Mouse (Mus musculus): ENCODE measurements around the gene Dagla. TPM values are rescaled to one million over a fixed set of nuclear protein-coding genes. Genes with fewer than 3 reads are reported as not detected.

Gene Dagla
- polyA plus RNA-seq, 1 experiment from 2014 or later: 3.2 TPM

DNA sequence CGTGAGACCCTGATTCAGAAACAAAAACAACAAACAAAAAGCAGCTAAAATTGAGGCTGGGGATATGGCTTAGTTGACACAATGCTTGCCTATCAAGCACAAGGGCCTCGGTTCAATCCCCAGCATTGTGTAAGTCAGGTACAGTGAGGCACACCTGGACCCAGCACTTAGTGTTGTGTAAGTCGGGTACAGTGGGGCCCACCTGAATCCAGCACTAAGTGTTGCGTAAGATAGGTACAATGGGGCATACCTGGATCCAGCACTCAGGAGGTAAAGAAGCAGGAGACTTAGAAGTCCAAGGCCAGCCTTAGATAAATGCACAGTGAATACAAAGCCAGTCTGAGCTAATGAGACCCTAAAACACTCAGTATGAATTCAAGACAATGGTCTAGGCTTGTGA, 34.0 kb upstream of the Dagla start:
- no peak overlapping the region for H3K27ac ChIP-seq (ENCODE audit: low read length)
- WGBS: 78% methylated on average over 4 of the region's 4 CpGs
- ATAC-seq (ENCODE audit: low FRiP score, low TSS enrichment): no peak

GRCm38 (mm10) chr19:10334467-10334866, 29.8 kb upstream of the Dagla start:
- Histone ChIP-seq H3K27ac (ENCODE audit: low read length) (no peak overlapping the region), H3K9ac (replicated peaks; ENCODE audit: low read length) (no peak overlapping the region), H3K27me3 (ENCODE audit: insufficient read depth, low read length) (peaks cover 5% of the 10 kb centered on the region; the same call in 1 of the 2 replicates), H3K4me1 (ENCODE audit: insufficient read depth, low read length) (no peaks in the 10 kb centered on the region), H3K9me3 (ENCODE audit: low read length) (no peaks in the 10 kb centered on the region), H3K4me2 (replicated peaks; ENCODE audit: low read depth, low read length) (no peak overlapping the region), H3K4me3 (ENCODE audit: low read length) (no peak overlapping the region), H3K36me3 (ENCODE audit: insufficient read depth, low read length) (no peaks in the 10 kb centered on the region)
- ATAC-seq (ENCODE audit: low FRiP score, low TSS enrichment): no peak
- WGBS: 78% methylated on average over 4 of the region's 4 CpGs

More for the DNA sequence above, 34.0 kb upstream of the Dagla start:
- Histone ChIP-seq H3K4me3 (ENCODE audit: low read length) (no peak overlapping the region), H3K4me1 (ENCODE audit: insufficient read depth, low read length) (no peaks in the 10 kb centered on the region), H3K4me2 (replicated peaks; ENCODE audit: low read depth, low read length) (no peak overlapping the region), H3K36me3 (ENCODE audit: insufficient read depth, low read length) (no peaks in the 10 kb centered on the region), H3K27me3 (ENCODE audit: insufficient read depth, low read length) (peaks cover 13% of the 10 kb centered on the region), H3K9ac (replicated peaks; ENCODE audit: low read length) (no peak overlapping the region), H3K9me3 (ENCODE audit: low read length) (no peaks in the 10 kb centered on the region)

- no peaks in the 10 kb centered on the region for H3K9me3 ChIP-seq (ENCODE audit: low read length)
- peaks cover 2% of the 10 kb centered on the region; the same call in 1 of the 2 replicates for H3K27me3 ChIP-seq (ENCODE audit: insufficient read depth, low read length)
- no peak overlapping the region for H3K27ac ChIP-seq (ENCODE audit: low read length)
- no peak overlapping the region for H3K4me2 ChIP-seq (replicated peaks; ENCODE audit: low read depth, low read length)
- no peaks in the 10 kb centered on the region for H3K4me1 ChIP-seq (ENCODE audit: insufficient read depth, low read length)
- peak; percentile 91 for ATAC-seq (ENCODE audit: low FRiP score, low TSS enrichment)
- no peak overlapping the region for H3K9ac ChIP-seq (replicated peaks; ENCODE audit: low read length)
- WGBS: 33% methylated on average over 9 of the region's 9 CpGs
- H3K4me3 ChIP-seq (ENCODE audit: low read length): no peak overlapping the region
- H3K36me3 ChIP-seq (ENCODE audit: insufficient read depth, low read length): no peaks in the 10 kb centered on the region
These were observed 29.0 kb upstream of the Dagla start for GRCm38 (mm10) chr19:10333545-10334252.

- Histone ChIP-seq H3K36me3 (ENCODE audit: insufficient read depth, low read length) (no peaks in the 10 kb centered on the region), H3K4me3 (ENCODE audit: low read length) (no peak overlapping the region), H3K27ac (ENCODE audit: low read length) (no peak overlapping the region), H3K27me3 (ENCODE audit: insufficient read depth, low read length) (no peaks in the 10 kb centered on the region), H3K9ac (replicated peaks; ENCODE audit: low read length) (no peak overlapping the region), H3K4me1 (ENCODE audit: insufficient read depth, low read length) (no peaks in the 10 kb centered on the region), H3K9me3 (ENCODE audit: low read length) (no peaks in the 10 kb centered on the region), H3K4me2 (replicated peaks; ENCODE audit: low read depth, low read length) (no peak overlapping the region)
- 66% methylated on average over 4 of the region's 4 CpGs for WGBS
- ATAC-seq (ENCODE audit: low FRiP score, low TSS enrichment): no peak
These were observed 27.0 kb upstream of the Dagla start for GRCm38 (mm10) chr19:10331706-10332105.

DNA sequence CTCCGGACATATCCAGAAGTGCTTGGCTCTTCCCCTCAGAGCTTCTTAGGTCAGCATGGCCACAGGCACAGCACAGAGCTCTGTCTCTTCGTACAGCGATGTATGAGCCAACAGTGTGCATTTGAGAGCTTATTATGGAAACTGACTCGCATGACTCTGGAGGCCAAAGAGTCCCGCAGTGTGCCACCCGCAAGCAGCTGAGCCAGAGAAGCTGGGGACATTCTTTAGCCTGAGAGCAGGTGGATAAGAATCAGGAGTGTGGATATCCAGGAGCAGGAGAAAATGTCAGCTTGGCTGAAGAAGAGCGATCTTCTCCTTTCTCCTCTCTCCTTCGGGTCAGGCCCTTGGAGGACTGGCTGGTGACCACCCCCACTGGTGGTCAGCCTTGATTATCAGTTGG, 24.4 kb upstream of the Dagla start:
- Histone ChIP-seq H3K27me3 (ENCODE audit: insufficient read depth, low read length) (no peaks in the 10 kb centered on the region), H3K9ac (replicated peaks; ENCODE audit: low read length) (no peak overlapping the region), H3K36me3 (ENCODE audit: insufficient read depth, low read length) (no peaks in the 10 kb centered on the region), H3K4me1 (ENCODE audit: insufficient read depth, low read length) (no peaks in the 10 kb centered on the region), H3K9me3 (ENCODE audit: low read length) (no peaks in the 10 kb centered on the region), H3K4me2 (replicated peaks; ENCODE audit: low read depth, low read length) (no peak overlapping the region), H3K27ac (ENCODE audit: low read length) (no peak overlapping the region), H3K4me3 (ENCODE audit: low read length) (no peak overlapping the region)
- ATAC-seq (ENCODE audit: low FRiP score, low TSS enrichment): no peak
- 84% methylated on average over 8 of the region's 8 CpGs for WGBS

GRCm38 (mm10) chr19:10326609-10327008, 21.9 kb upstream of the Dagla start:
- Histone ChIP-seq H3K4me2 (replicated peaks; ENCODE audit: low read depth, low read length) (no peak overlapping the region), H3K4me3 (ENCODE audit: low read length) (no peak overlapping the region), H3K9ac (replicated peaks; ENCODE audit: low read length) (no peak overlapping the region), H3K27ac (ENCODE audit: low read length) (peak overlapping the region; percentile 15; the same call in 1 of the 2 replicates), H3K9me3 (ENCODE audit: low read length) (no peaks in the 10 kb centered on the region), H3K27me3 (ENCODE audit: insufficient read depth, low read length) (no peaks in the 10 kb centered on the region), H3K4me1 (ENCODE audit: insufficient read depth, low read length) (peaks cover 6% of the 10 kb centered on the region; the same call in 1 of the 2 replicates), H3K36me3 (ENCODE audit: insufficient read depth, low read length) (no peaks in the 10 kb centered on the region)
- 44% methylated on average over 3 of the region's 3 CpGs for WGBS
- ATAC-seq (ENCODE audit: low FRiP score, low TSS enrichment): peak; percentile 52; the same call in 1 of the 2 replicates

DNA sequence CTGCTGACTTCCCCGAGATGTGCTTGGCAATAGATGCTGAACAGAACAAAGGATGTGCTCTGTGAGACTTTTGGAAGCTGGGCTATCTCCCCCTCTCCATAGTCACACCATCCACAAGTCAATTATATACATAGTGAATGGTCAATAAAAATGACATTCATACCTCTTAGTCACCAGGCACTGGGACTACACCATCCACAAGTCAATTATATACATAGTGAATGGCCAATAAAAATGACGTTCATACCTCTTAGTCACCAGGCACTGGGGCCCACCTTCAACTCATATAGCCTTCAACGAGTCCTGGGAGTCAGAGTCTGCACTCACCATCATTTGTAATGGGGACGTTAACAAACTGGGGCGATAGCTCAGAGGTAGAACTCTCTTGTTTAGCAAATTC, 19.2 kb upstream of the Dagla start:
- Histone ChIP-seq H3K4me3 (ENCODE audit: low read length) (no peak overlapping the region), H3K9me3 (ENCODE audit: low read length) (no peaks in the 10 kb centered on the region), H3K27me3 (ENCODE audit: insufficient read depth, low read length) (no peaks in the 10 kb centered on the region), H3K9ac (replicated peaks; ENCODE audit: low read length) (no peak overlapping the region), H3K27ac (ENCODE audit: low read length) (no peak overlapping the region), H3K36me3 (ENCODE audit: insufficient read depth, low read length) (no peaks in the 10 kb centered on the region), H3K4me1 (ENCODE audit: insufficient read depth, low read length) (peaks cover 6% of the 10 kb centered on the region; the same call in 1 of the 2 replicates), H3K4me2 (replicated peaks; ENCODE audit: low read depth, low read length) (no peak overlapping the region)
- ATAC-seq (ENCODE audit: low FRiP score, low TSS enrichment): no peak
- WGBS: 77% methylated on average over 5 of the region's 5 CpGs

DNA sequence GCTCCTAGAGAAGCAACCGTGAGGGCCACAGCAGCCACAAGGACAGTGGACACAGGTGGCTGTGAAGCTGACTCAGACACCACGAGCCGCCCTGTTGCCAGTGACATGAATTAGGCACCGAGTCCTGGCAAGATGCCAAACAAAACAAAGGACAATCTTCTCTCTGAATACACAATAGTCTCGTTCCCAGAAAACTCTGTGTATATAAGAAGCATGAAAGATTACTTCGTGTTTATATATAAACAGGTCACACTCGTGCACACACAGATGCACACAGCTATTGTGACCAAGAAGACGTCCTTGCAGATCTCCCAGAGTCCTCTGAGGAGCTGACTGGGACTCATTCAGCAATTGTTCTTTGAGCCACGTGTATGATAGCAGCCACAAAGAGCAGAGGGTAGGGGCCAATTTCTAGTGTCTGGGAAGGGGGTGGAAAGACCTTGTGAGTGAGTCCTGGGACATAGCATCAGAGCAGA, 18.7 kb upstream of the Dagla start:
- WGBS: 12% methylated on average over 9 of the region's 9 CpGs
- H3K27me3 ChIP-seq (ENCODE audit: insufficient read depth, low read length): no peaks in the 10 kb centered on the region
- peak; percentile 42 for ATAC-seq (ENCODE audit: low FRiP score, low TSS enrichment)

DNA sequence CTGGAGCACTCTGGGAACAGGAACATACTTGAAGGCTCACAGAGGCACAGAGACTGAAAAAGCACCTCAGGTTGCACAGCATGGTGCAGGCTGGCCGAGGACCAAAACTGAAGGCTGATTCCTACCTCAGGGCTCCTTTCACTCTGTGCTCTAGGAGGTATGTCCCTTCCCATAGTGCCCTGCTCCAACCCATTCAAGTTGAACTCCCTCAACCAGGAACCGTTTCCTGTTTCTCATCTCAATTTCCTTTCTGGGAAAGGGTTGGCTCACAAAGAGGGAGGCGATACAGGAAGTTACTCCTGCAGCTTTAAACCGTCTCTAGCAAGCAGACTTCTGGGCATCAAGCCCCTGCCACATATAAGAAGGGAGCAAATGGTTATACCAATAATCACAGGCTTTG, 13.1 kb upstream of the Dagla start:
- Histone ChIP-seq H3K9ac (replicated peaks; ENCODE audit: low read length) (no peak overlapping the region), H3K27me3 (ENCODE audit: insufficient read depth, low read length) (no peaks in the 10 kb centered on the region), H3K4me1 (ENCODE audit: insufficient read depth, low read length) (peaks cover 9% of the 10 kb centered on the region), H3K9me3 (ENCODE audit: low read length) (no peaks in the 10 kb centered on the region), H3K27ac (ENCODE audit: low read length) (peak overlapping the region; percentile 69), H3K36me3 (ENCODE audit: insufficient read depth, low read length) (no peaks in the 10 kb centered on the region), H3K4me3 (ENCODE audit: low read length) (no peak overlapping the region), H3K4me2 (replicated peaks; ENCODE audit: low read depth, low read length) (no peak overlapping the region)
- 35% methylated on average over 4 of the region's 4 CpGs for WGBS
- peak; percentile 64 for ATAC-seq (ENCODE audit: low FRiP score, low TSS enrichment)

More for the DNA sequence above, 18.7 kb upstream of the Dagla start:
- Histone ChIP-seq H3K9ac (replicated peaks; ENCODE audit: low read length) (no peak overlapping the region), H3K4me2 (replicated peaks; ENCODE audit: low read depth, low read length) (no peak overlapping the region), H3K36me3 (ENCODE audit: insufficient read depth, low read length) (no peaks in the 10 kb centered on the region), H3K4me3 (ENCODE audit: low read length) (no peak overlapping the region), H3K27ac (ENCODE audit: low read length) (no peak overlapping the region), H3K4me1 (ENCODE audit: insufficient read depth, low read length) (peaks cover 6% of the 10 kb centered on the region; the same call in 1 of the 2 replicates), H3K9me3 (ENCODE audit: low read length) (no peaks in the 10 kb centered on the region)

DNA sequence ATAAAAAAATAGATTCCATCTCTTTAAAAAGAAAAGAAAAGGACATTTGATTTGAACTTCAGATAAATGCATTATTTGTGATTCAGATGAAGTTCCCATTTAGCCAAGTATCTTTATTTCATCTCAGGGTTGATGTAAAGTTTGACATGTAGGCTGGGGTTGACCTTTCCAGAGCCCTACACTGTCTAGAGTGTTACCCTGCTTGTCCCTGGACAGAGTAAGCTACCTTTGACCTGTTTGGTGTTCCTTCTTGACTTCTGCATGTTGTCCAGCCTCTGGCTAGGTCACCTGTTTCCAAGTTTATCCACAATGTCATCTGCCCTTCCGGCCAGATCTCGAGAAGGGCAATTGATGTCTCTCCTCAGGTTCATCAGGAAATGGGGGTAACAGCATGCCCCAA, 12.7 kb upstream of the Dagla start:
- H3K4me1 ChIP-seq (ENCODE audit: insufficient read depth, low read length): peaks cover 9% of the 10 kb centered on the region
- H3K4me2 ChIP-seq (replicated peaks; ENCODE audit: low read depth, low read length): no peak overlapping the region
- H3K9me3 ChIP-seq (ENCODE audit: low read length): no peaks in the 10 kb centered on the region
- ATAC-seq (ENCODE audit: low FRiP score, low TSS enrichment): no peak
- H3K9ac ChIP-seq (replicated peaks; ENCODE audit: low read length): no peak overlapping the region
- peak overlapping the region; percentile 69 for H3K27ac ChIP-seq (ENCODE audit: low read length)
- no peaks in the 10 kb centered on the region for H3K36me3 ChIP-seq (ENCODE audit: insufficient read depth, low read length)
- 15% methylated on average over 2 of the region's 2 CpGs for WGBS
- H3K27me3 ChIP-seq (ENCODE audit: insufficient read depth, low read length): no peaks in the 10 kb centered on the region
- no peak overlapping the region for H3K4me3 ChIP-seq (ENCODE audit: low read length)
